Mouse (Mus musculus) frontal cortex, postnatal 36 days (tissue): ENCODE data around the gene Abcc9.

Experiments used
- DNase-seq, 2 experiments: peaks; one replicate each; pipeline ENCODE4 v3.0.0; 2022; ENCODE audit warnings: low spot score in 2 of 2

Abcc9 gene

GRCm38 (mm10) chr6:142701652-142702637 is at the start of gene Abcc9:
Abcc9 (minus strand) TSS chr6:142702315.
- no peak for DNase-seq

DNA sequence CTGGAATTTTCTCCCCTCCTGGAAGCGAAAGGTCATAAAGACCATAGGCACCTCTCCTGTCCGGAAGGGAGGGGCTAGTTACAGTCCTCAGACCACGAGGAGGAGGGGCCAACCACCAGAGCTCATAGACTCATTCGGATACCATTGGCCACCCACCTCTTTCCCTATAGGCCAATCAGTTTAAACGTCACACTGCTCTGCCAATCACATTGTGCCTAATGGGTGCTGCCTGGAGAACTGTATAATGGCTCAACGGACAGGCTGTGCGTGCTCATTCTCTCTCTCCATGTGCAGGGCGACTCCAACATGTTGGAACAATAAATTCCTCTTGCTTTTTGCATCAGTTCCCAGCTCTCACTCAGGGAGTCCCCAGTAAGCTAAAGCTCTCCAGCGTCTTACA is 49.2 kb upstream of the Abcc9 start:
- no peak for DNase-seq

DNA sequence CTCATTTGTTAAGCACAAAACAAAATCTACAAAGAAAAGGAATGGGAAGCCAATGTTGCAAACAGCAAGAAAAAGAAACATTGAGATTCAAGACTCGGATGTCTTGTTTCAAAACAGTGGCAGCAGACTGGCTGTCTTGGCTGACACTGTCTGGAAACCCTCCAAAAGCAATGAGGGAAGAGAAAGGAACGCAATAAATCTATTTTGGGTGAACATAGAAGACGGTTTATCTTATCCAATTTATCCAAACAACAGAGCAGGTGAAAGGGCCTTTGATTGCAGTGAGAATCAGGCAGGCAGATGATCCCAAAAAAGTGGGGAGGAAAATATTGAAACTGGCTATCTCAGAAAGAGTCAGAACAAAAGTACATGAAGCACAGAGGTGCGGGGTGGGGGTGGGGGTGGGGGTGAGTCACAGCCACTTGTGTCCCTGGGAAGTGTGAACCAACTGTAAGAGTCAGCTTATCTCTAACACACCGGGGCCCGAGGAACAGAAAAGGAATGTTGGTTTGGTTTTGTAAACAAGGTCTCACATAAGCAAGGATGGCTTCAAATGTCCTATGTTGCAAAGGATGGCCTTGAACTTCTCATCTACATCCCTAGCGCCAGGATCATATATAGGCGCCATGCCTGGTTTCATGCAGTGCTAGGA is 46.1 kb upstream of the Abcc9 start:
- no peak for DNase-seq

DNA sequence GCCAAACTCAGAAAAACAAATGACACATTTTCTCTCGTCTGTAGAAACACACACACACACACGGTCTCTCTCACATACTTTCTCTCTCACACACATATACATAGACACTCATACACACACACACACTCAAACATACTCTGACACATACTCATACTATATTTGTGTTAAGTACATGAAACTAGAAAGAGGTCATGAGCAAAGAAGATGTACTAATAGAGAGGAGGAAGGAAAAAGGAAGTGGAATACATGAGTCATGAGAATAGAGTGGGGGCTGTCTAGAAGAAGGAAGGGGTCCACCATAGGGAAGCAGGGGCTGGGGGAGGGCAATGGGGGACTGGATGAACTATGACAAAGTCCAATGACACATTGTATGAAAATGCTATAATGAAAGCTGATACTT is 45.0 kb upstream of the Abcc9 start:
- no peak for DNase-seq

DNA sequence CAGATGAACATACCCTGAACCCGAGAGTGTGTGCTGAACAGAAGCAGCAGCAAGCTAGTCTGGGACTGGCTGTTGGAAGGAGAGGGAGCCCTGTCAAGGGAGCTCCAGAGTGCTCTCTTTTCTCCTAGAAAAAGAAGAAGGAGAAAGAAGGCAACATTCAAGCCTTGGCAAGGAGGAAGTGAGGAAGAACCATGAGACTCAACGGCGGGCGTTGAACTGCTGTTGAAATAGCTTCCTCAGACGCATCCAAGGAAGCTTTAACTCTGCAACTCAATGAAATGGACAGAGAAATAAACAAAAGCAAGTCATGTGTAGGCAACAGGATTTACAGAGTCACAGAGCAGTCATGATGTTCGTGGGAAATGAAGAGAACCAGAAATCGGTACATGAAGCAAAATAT is 44.6 kb upstream of the Abcc9 start:
- DNase-seq: no peak

DNA sequence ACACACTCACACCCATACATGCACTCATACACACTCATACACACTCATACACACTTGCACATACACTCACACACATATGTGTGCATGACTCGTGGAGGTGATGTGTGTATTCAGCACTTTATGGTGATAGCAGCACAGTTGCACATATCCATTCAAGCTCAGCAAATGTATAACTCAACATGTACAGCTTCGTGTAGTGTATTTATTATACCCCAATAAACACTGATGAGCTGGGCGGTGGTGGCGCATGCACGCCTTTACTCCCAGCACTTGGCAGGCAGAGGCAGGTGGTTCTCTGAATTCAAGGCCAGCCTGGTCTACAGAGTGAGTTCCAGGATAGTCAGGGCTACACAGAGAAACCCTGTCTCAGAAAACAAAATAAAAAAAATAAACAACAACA is 43.4 kb upstream of the Abcc9 start:
- DNase-seq: no peak

GRCm38 (mm10) chr6:142743193-142743592 is 41.1 kb upstream of the Abcc9 start:
- DNase-seq: no peak

DNA sequence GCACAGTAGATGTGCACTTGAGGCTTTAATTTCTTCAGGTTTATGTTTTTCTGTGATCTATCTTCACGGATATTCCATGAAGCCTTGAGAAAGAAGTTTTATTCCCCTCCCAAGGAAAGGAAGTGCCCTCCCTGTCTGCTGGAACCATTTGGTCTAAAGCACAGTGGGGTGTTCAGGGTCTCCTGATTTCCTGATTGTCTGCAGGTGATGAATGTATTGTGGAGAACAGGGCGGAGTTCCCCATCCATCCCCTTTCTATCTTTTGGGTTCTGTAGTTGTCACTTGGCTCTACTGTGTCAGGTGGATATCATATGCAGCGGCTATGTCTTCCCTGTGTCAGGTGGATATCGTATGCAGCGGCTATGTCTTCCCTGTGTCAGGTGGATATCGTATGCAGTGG is 39.6 kb upstream of the Abcc9 start:
- DNase-seq: no peak

- no peak for DNase-seq
Observed at GRCm38 (mm10) chr6:142738637-142739036, 36.5 kb upstream of the Abcc9 start.

GRCm38 (mm10) chr6:142738225-142738624 is 36.1 kb upstream of the Abcc9 start:
- DNase-seq: no peak

- peak in 1 of 2 experiments; percentile 35 for DNase-seq
Observed at GRCm38 (mm10) chr6:142735302-142736005, 33.3 kb upstream of the Abcc9 start.

DNA sequence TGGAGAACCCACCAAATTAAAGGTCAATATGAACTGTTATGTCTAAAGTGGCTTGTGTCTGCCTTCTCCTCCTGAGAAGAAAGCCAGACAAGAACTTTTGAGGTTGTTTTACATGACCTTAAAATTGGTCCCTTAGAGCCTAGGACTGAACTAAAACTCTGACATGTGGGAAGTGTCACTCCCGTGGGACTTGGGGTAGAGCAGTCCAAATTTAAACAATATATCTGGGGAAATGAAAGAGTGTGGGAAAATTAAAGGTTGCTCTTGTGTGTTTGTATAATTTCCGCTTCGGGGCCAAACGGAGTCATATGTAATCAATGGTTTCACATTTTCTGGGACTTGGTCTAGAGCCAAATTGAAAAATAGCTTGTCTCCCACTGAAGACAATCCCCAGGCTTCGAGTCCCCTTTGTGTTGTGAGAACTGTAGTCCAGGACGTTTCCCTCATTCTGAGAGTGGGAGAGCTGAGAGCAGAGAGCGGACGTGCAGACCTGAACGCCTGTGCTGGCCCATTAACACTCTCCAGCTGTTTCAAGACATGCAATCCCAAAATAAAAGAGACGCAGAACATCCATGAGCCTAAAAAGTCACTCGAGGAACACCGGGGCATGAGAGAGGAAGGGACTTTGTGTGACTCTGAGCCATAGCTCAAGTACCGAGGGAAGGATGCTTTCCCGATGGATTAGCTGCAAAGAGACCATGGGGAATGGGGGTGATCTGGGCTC is 30.6 kb upstream of the Abcc9 start:
- DNase-seq: no peak

GRCm38 (mm10) chr6:142726032-142726431 is 23.9 kb upstream of the Abcc9 start:
- DNase-seq: no peak

DNA sequence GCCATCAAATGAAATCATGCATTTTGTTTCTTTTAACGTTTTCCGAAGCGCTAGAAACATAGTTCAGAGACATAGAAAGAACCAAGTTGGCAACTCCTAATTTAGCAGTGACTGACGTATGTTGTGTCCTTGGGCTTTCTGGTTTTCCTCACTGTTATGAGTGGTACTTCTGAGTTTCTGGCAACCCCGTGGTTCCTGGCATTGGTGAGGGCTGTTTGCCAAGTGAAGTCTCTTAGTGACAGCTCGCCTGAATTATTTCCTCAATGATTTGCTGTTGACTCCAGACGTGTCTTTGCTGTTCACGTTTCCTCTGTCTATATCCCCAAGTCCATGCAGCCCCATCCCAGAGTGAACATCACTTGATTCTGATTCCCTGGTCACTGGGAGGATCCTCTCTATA is 19.6 kb upstream of the Abcc9 start:
- DNase-seq: no peak

GRCm38 (mm10) chr6:142720641-142721040 is 18.5 kb upstream of the Abcc9 start:
- DNase-seq: no peak

GRCm38 (mm10) chr6:142718167-142718566 is 16.1 kb upstream of the Abcc9 start:
- DNase-seq: no peak

GRCm38 (mm10) chr6:142717186-142717585 is 15.1 kb upstream of the Abcc9 start:
- DNase-seq: no peak

- no peak for DNase-seq
Observed at GRCm38 (mm10) chr6:142715026-142715425, 12.9 kb upstream of the Abcc9 start.

DNA sequence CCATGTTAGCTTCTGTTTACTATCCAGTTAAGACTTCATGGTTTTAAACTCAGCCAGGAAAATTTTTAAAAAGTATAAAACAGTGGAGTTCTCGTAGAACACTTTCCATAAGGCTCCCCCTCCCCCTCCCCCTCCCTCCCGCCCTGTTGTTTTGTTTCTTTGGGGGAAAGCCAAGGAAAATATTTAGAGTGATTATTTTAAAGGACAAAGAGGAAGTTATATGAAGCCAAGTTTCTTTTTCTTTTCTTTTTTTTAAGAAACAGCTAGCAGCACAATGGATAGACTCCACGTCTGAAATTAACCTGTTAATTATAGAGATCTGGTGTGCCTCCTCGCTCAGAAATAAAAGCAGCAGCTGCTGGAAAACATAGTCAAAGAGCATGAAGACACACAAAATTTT is 9.0 kb upstream of the Abcc9 start:
- DNase-seq: no peak

DNA sequence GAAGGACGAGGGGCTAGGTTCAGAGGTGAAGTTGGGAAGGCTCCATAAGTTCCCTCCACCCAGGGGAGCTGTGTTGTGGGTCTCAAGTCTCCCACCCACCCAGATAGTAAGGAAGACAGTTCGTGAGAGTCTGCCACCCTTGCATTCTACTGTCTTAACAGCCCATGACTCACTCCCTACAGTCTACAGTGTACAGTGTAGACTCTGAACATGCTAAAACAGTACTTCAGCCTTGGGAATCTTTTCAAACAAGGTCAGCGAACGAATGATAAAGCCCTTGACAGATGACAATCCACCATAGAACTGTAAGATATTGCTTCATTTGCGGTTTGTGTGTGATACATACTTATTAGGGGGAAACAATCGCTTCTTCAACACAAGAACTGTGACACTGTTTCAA is 8.6 kb upstream of the Abcc9 start:
- DNase-seq: no peak

DNA sequence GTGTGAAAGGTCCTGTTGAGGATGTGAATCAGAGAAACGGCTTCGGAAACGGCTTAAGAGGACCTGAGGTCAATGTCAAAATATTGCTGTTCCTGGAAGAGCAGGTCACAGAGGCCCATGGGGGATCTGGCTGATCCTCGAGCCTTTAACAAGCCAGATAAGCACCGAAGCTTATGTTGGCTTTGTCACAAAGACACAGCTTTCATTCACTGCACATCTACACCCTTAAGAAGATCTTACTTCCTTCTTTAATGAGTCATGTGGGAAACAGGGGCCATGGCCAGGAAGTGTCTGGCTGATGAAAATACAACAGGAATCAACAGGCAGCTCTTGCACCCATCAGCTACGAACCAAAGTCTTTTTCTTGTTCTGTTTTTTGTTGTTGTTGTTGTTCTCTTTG is 6.3 kb upstream of the Abcc9 start:
- no peak for DNase-seq

DNA sequence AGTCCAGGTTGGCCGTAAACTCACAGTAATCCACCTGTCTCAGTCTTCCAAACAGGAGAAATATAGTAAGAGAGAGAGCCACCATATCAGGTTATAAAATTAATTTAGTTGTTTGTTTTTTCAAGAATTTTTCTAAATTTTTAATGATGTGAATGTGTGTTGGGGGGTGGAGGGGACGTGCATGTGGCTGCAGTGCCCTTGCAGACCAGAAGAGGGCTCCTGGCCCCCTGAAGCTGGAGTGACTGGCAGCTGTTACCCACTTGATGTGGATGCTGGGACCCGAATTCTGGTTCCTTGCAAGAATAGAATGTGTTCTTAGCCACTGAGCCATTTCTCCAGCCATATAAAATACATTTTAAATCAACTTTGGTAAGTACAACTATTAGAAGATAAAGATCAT is 4.6 kb upstream of the Abcc9 start:
- DNase-seq: no peak
